Mouse (Mus musculus): ENCODE measurements at regions not wholly inside any gene's neighbourhood (a gene's known extent, or its start where the extent isn't known, plus 50 kb on each side); places are given as distances from the start of the nearest gene placed in this dataset.

GRCm38 (mm10) chr8:12062710-12063109, 215.9 kb upstream of the A230072I06Rik start:
- DNase-seq: no peak
- intact Hi-C loops (cut with DNase I): no loop called here

- intact Hi-C loops (cut with DNase I): no loop called here
- no peak for DNase-seq
Observed at GRCm38 (mm10) chr8:12064664-12065063, 214.0 kb upstream of the A230072I06Rik start.

GRCm38 (mm10) chr8:12066454-12066853, 212.2 kb upstream of the A230072I06Rik start:
- no peak for DNase-seq
- intact Hi-C loops (cut with DNase I): no loop called here

- DNase-seq: peak; percentile 15
- intact Hi-C loops (cut with DNase I): no loop called here
Observed at GRCm38 (mm10) chr8:12073311-12073999, 205.2 kb upstream of the A230072I06Rik start.

- intact Hi-C loops (cut with DNase I): no loop called here
- no peak for DNase-seq
Observed at GRCm38 (mm10) chr8:12075943-12076342, 202.7 kb upstream of the A230072I06Rik start.

GRCm38 (mm10) chr8:12076811-12077375, 201.7 kb upstream of the A230072I06Rik start:
- peak; percentile 74 for DNase-seq
- intact Hi-C loops (cut with DNase I): no loop called here

- DNase-seq: no peak
- intact Hi-C loops (cut with DNase I): no loop called here
Observed at GRCm38 (mm10) chr8:12077896-12078295, 200.7 kb upstream of the A230072I06Rik start.

- intact Hi-C loops (cut with DNase I): no loop called here
- DNase-seq: no peak
Observed at GRCm38 (mm10) chr8:12078679-12079566, 199.7 kb upstream of the A230072I06Rik start.

- DNase-seq: no peak
- intact Hi-C loops (cut with DNase I): no loop called here
Observed at GRCm38 (mm10) chr8:12081536-12081935, 197.1 kb upstream of the A230072I06Rik start.

GRCm38 (mm10) chr8:12087192-12087800, 191.3 kb upstream of the A230072I06Rik start:
- intact Hi-C loops (cut with DNase I): no loop called here
- DNase-seq: peak; percentile 31

- intact Hi-C loops (cut with DNase I): no loop called here
- DNase-seq: no peak
Observed at GRCm38 (mm10) chr8:12100145-12100544, 178.5 kb upstream of the A230072I06Rik start.

GRCm38 (mm10) chr8:12103296-12103695, 175.3 kb upstream of the A230072I06Rik start:
- intact Hi-C loops (cut with DNase I): no loop called here
- no peak for DNase-seq

- intact Hi-C loops (cut with DNase I): no loop called here
- no peak for DNase-seq
Observed at GRCm38 (mm10) chr8:12105106-12105901, 173.3 kb upstream of the A230072I06Rik start.

GRCm38 (mm10) chr8:12108578-12108977, 170.0 kb upstream of the A230072I06Rik start:
- intact Hi-C loops (cut with DNase I): no loop called here
- no peak for DNase-seq

GRCm38 (mm10) chr8:12111626-12112025, 167.0 kb upstream of the A230072I06Rik start:
- DNase-seq: no peak
- intact Hi-C loops (cut with DNase I): no loop called here

- intact Hi-C loops (cut with DNase I): no loop called here
- DNase-seq: no peak
Observed at GRCm38 (mm10) chr8:12113023-12113422, 165.6 kb upstream of the A230072I06Rik start.

- intact Hi-C loops (cut with DNase I): no loop called here
- DNase-seq: peak; percentile 92
Observed at GRCm38 (mm10) chr8:12126374-12127001, 152.1 kb upstream of the A230072I06Rik start.

GRCm38 (mm10) chr8:12127106-12127800, 151.4 kb upstream of the A230072I06Rik start:
- DNase-seq: peak; percentile 54
- intact Hi-C loops (cut with DNase I): no loop called here

- intact Hi-C loops (cut with DNase I): no loop called here
- DNase-seq: no peak
Observed at GRCm38 (mm10) chr8:12127801-12128490, 150.7 kb upstream of the A230072I06Rik start.
